Mouse (Mus musculus) E14TG2a.4 (cell line): ENCODE data around the gene Fam19a2.

Experiments
- CTCF ChIP-seq: conservative IDR thresholded peaks from 2 replicates; pipeline ENCODE4 v1.5.1; 2014; ENCODE audit warnings: low read length
- NANOG ChIP-seq: IDR thresholded peaks from 2 replicates; pipeline ENCODE4 v1.6.1; 2014; ENCODE audit warnings: borderline replicate concordance, low read length, mixed read lengths

DNA sequence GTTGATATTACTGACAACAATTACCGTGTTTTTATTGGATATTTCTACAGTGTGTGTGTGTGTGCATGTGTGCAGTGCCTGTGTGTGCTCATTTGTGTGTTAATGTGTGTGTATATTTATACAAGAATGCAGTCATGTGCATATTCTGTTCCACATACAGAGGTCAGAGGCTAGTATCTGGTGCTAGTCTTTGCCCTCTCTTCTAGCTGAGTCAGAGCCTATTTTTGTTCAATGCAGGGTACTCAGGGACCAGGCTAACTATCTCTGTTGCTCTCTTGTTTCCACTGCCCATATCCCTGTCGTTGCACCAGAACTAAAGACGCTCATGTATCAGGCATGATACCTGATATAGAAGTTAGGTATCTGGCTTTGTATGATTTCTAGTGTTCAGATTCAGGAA lies 251.0 kb downstream of the Fam19a2 start:
- no peak for TF ChIP-seq CTCF
- TF ChIP-seq NANOG = no peak
